Mouse (Mus musculus) heart, adult 2 months (tissue): Measurements from ENCODE around the gene Daw1.

Experiments used
- CTCF ChIP-seq: fragments of 200-600 bp; IDR thresholded peaks from 2 replicates; pipeline ENCODE4 v1.8.1; 2022; ENCODE audit warnings: antibody characterized with exemption, mild to moderate bottlenecking, moderate library complexity
- EP300 ChIP-seq: fragments of 200-500 bp; IDR thresholded peaks from 2 replicates; pipeline ENCODE4 v1.6.1; 2011; ENCODE audit warnings: low read depth, low read length, control low read depth; ENCODE audit not compliant: insufficient read depth
- POLR2A ChIP-seq: fragments of 200-500 bp; IDR thresholded peaks from 2 replicates; pipeline ENCODE4 v1.6.1; 2011; ENCODE audit warnings: mild to moderate bottlenecking, low read depth, low read length, control low read depth; ENCODE audit not compliant: insufficient read depth

DNA sequence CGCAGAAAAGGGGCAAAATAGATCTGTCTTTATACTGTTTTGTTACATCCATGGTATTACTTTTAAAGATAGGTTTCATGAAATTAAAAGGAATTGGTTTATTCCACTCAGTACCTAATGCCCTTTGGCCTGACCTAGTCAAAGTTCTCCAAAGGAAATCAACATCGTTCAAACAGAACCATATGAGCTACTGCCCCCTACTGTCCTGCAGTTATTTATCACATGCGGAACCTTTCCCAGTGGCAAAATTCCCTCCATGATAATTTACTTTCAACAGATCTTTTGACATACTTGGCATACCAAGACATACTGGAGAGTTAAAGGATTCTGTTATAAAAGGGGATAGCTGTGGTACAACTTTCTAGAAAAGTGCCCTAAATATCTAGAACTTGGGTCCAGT, 9.3 kb upstream of the Daw1 start:
- TF ChIP-seq POLR2A (no peak), CTCF (peak; percentile 45), EP300 (no peak)
